Mouse (Mus musculus): ENCODE results near the gene Dkkl1. TPM values are rescaled to one million over a fixed set of nuclear protein-coding genes. Genes with fewer than 3 reads are reported as not detected.
A peak's percentile ranks its signal among the peaks of the same experiment; 100 is the strongest.

Gene Dkkl1
- total and polyA plus RNA-seq, 2 experiments = 0.21 TPM; not detected in 1

GRCm38 (mm10) chr7:45235656-45236180 lies 23.8 kb upstream of the Dkkl1 start:
- H3K27ac ChIP-seq (replicated peaks; ENCODE audit: insufficient read depth, low read depth, low read length) = no peak overlapping the region
- WGBS = 68% methylated on average over 17 of the region's 17 CpGs
- peaks cover 4% of the 10 kb centered on the region; the same call in 1 of the 2 replicates for H3K4me1 ChIP-seq (ENCODE audit: control insufficient read depth, insufficient read depth, low read length)
- H3K4me3 ChIP-seq (ENCODE audit: insufficient read depth, low read depth, low read length) = no peak overlapping the region
- no peak overlapping the region for H3K9ac ChIP-seq (ENCODE audit: low read depth, low read length)
- no peak for DNase-seq (ENCODE audit: extremely low read depth, low read depth, low spot score)
- no peaks in the 10 kb centered on the region for H3K79me2 ChIP-seq (ENCODE audit: control insufficient read depth, insufficient read depth, low read length)
- no peak for TF ChIP-seq POLR2A (IDR thresholded peaks at IDR 0.05; ENCODE audit: extremely low read depth, insufficient read depth, low read length)
- TF ChIP-seq CTCF (IDR thresholded peaks at IDR 0.05; ENCODE audit: low read depth, low read length) = no peak
- H3K36me3 ChIP-seq (ENCODE audit: control insufficient read depth, insufficient read depth, low read length) = no peaks in the 10 kb centered on the region
- H3K27me3 ChIP-seq (ENCODE audit: control insufficient read depth, insufficient read depth, low read length) = peaks cover 4% of the 10 kb centered on the region; the same call in 1 of the 2 replicates

- 24% methylated on average over 21 of the region's 21 CpGs for WGBS
- H3K27me3 ChIP-seq (ENCODE audit: control insufficient read depth, insufficient read depth, low read length) = peaks cover 4% of the 10 kb centered on the region; the same call in 1 of the 2 replicates
- H3K27ac ChIP-seq (replicated peaks; ENCODE audit: insufficient read depth, low read depth, low read length) = no peak overlapping the region
- peaks cover 4% of the 10 kb centered on the region; the same call in 1 of the 2 replicates for H3K4me1 ChIP-seq (ENCODE audit: control insufficient read depth, insufficient read depth, low read length)
- H3K9ac ChIP-seq (ENCODE audit: low read depth, low read length) = no peak overlapping the region
- 0 out of 2 replicates have a peak overlapping the region, but pooled peaks have one; percentile 8 for H3K4me3 ChIP-seq (ENCODE audit: insufficient read depth, low read depth, low read length)
- TF ChIP-seq CTCF (IDR thresholded peaks at IDR 0.05; ENCODE audit: low read depth, low read length) = no peak
- no peak for TF ChIP-seq POLR2A (IDR thresholded peaks at IDR 0.05; ENCODE audit: extremely low read depth, insufficient read depth, low read length)
- no peaks in the 10 kb centered on the region for H3K36me3 ChIP-seq (ENCODE audit: control insufficient read depth, insufficient read depth, low read length)
- H3K79me2 ChIP-seq (ENCODE audit: control insufficient read depth, insufficient read depth, low read length) = no peaks in the 10 kb centered on the region
- peak; percentile 27 for DNase-seq (ENCODE audit: extremely low read depth, low read depth, low spot score)
These were observed 23.1 kb upstream of the Dkkl1 start for GRCm38 (mm10) chr7:45234922-45235571.

GRCm38 (mm10) chr7:45234333-45234841 lies 22.4 kb upstream of the Dkkl1 start:
- Histone ChIP-seq H3K27me3 (ENCODE audit: control insufficient read depth, insufficient read depth, low read length) (peaks cover 4% of the 10 kb centered on the region; the same call in 1 of the 2 replicates), H3K27ac (replicated peaks; ENCODE audit: insufficient read depth, low read depth, low read length) (no peak overlapping the region), H3K9ac (ENCODE audit: low read depth, low read length) (no peak overlapping the region), H3K79me2 (ENCODE audit: control insufficient read depth, insufficient read depth, low read length) (no peaks in the 10 kb centered on the region), H3K4me1 (ENCODE audit: control insufficient read depth, insufficient read depth, low read length) (peaks cover 4% of the 10 kb centered on the region; the same call in 1 of the 2 replicates), H3K4me3 (ENCODE audit: insufficient read depth, low read depth, low read length) (no peak overlapping the region), H3K36me3 (ENCODE audit: control insufficient read depth, insufficient read depth, low read length) (no peaks in the 10 kb centered on the region)
- WGBS = 41% methylated on average over 29 of the region's 29 CpGs
- DNase-seq (ENCODE audit: extremely low read depth, low read depth, low spot score) = no peak
- no peak for TF ChIP-seq CTCF (IDR thresholded peaks at IDR 0.05; ENCODE audit: low read depth, low read length)

GRCm38 (mm10) chr7:45233580-45234332 lies 21.8 kb upstream of the Dkkl1 start:
- TF ChIP-seq POLR2A (IDR thresholded peaks at IDR 0.05; ENCODE audit: extremely low read depth, insufficient read depth, low read length) (no peak), CTCF (IDR thresholded peaks at IDR 0.05; ENCODE audit: low read depth, low read length) (no peak)
- no peak overlapping the region for H3K9ac ChIP-seq (ENCODE audit: low read depth, low read length)
- no peaks in the 10 kb centered on the region for H3K79me2 ChIP-seq (ENCODE audit: control insufficient read depth, insufficient read depth, low read length)
- H3K27me3 ChIP-seq (ENCODE audit: control insufficient read depth, insufficient read depth, low read length) = peaks cover 4% of the 10 kb centered on the region; the same call in 1 of the 2 replicates
- H3K4me1 ChIP-seq (ENCODE audit: control insufficient read depth, insufficient read depth, low read length) = peaks cover 4% of the 10 kb centered on the region; the same call in 1 of the 2 replicates
- WGBS = 65% methylated on average over 20 of the region's 20 CpGs
- H3K36me3 ChIP-seq (ENCODE audit: control insufficient read depth, insufficient read depth, low read length) = no peaks in the 10 kb centered on the region
- DNase-seq (ENCODE audit: extremely low read depth, low read depth, low spot score) = no peak
- H3K4me3 ChIP-seq (ENCODE audit: insufficient read depth, low read depth, low read length) = no peak overlapping the region
- no peak overlapping the region for H3K27ac ChIP-seq (replicated peaks; ENCODE audit: insufficient read depth, low read depth, low read length)

- TF ChIP-seq POLR2A (IDR thresholded peaks at IDR 0.05; ENCODE audit: extremely low read depth, insufficient read depth, low read length) = no peak
- TF ChIP-seq CTCF (IDR thresholded peaks at IDR 0.05; ENCODE audit: low read depth, low read length) = no peak
- Histone ChIP-seq H3K27ac (replicated peaks; ENCODE audit: insufficient read depth, low read depth, low read length) (no peak overlapping the region), H3K36me3 (ENCODE audit: control insufficient read depth, insufficient read depth, low read length) (no peaks in the 10 kb centered on the region), H3K27me3 (ENCODE audit: control insufficient read depth, insufficient read depth, low read length) (peaks cover 4% of the 10 kb centered on the region; the same call in 1 of the 2 replicates), H3K4me1 (ENCODE audit: control insufficient read depth, insufficient read depth, low read length) (peaks cover 4% of the 10 kb centered on the region; the same call in 1 of the 2 replicates), H3K79me2 (ENCODE audit: control insufficient read depth, insufficient read depth, low read length) (no peaks in the 10 kb centered on the region), H3K9ac (ENCODE audit: low read depth, low read length) (no peak overlapping the region), H3K4me3 (ENCODE audit: insufficient read depth, low read depth, low read length) (no peak overlapping the region)
- 84% methylated on average over 13 of the region's 13 CpGs for WGBS
- no peak for DNase-seq (ENCODE audit: extremely low read depth, low read depth, low spot score)
These were observed 20.9 kb upstream of the Dkkl1 start for GRCm38 (mm10) chr7:45232716-45233465.

All from liver, adult 2 months (tissue).